In genomic region chr5:114618851-114619250, GRCm38 (mm10) we compare ENCODE assay signal across 9 mouse cellular contexts. TPM values are rescaled to one million over a fixed set of nuclear protein-coding genes. Genes with fewer than 3 reads are reported as not detected.
DNase-seq lines count a peak whose midpoint lies in the region; ATAC-seq and TF ChIP-seq lines count a peak whose summit lies in the region.
"Had no signal": no experiment of that assay in that cellular context is flagged by ENCODE, and none has a peak within 500 bp of the region (broad histone marks: within the 10 kb centered on the region; RNA-seq: fewer than 3 reads in every experiment).

No protein-coding gene starts in this region.

- peak; percentile 77 for DNase-seq in layer of hippocampus, adult 11-12 months (ENCODE audit: low spot score)
- DNase-seq in layer of hippocampus, adult 9-11 months = no peak
- peak; percentile 66 for DNase-seq in WW6 (ENCODE audit: low read depth, low spot score)
- DNase-seq in cerebellum, postnatal 4 days (ENCODE audit: low spot score in 2 of 2) = peak; percentile 67 to 85
- DNase-seq in kidney, postnatal 0 days (ENCODE audit: low spot score) = peak; percentile 84
- DNase-seq in lung, adult 2 months = peak; percentile 74
- DNase-seq in skeletal muscle tissue, adult 2 months (ENCODE audit: low read depth, low spot score) = peak; percentile 43

- H3K27me3 ChIP-seq in kidney, postnatal 0 days (ENCODE audit: insufficient read depth, low read length) = no peaks in the 10 kb centered on the region

- H3K9me3 ChIP-seq in kidney, postnatal 0 days (replicated peaks; ENCODE audit: low read length) = no peaks in the 10 kb centered on the region
- H3K9me3 ChIP-seq: heart, embryonic 13.5 days had no signal

- no peaks in the 10 kb centered on the region for H3K4me1 ChIP-seq in kidney, postnatal 0 days (replicated peaks; ENCODE audit: insufficient read depth, low read length)
- H3K4me1 ChIP-seq in lung, adult 2 months (ENCODE audit: control insufficient read depth, insufficient read depth, low read length) = no peaks in the 10 kb centered on the region
- H3K4me1 ChIP-seq: heart, embryonic 13.5 days had no signal

- TF ChIP-seq CTCF in kidney, postnatal 0 days (IDR thresholded peaks at IDR 0.05; ENCODE audit: low read depth) = peak; percentile 97
- peak; percentile 96 for TF ChIP-seq CTCF in lung, adult 2 months (IDR thresholded peaks at IDR 0.05; ENCODE audit: insufficient read depth, low read length)

- H3K36me3 ChIP-seq in kidney, postnatal 0 days (ENCODE audit: insufficient read depth, low read length) = no peaks in the 10 kb centered on the region
- H3K36me3 ChIP-seq: heart, embryonic 13.5 days had no signal

- H3K4me3 ChIP-seq in kidney, postnatal 0 days (replicated peaks; ENCODE audit: low read depth, low read length) = no peak overlapping the region
- no peak overlapping the region for H3K4me3 ChIP-seq in lung, adult 2 months (replicated peaks; ENCODE audit: extremely low read depth, low read depth, low read length)
- H3K4me3 ChIP-seq: heart, embryonic 13.5 days had no signal

- WGBS in kidney, postnatal 0 days = 25% methylated on average over 8 of the region's 8 CpGs
- WGBS in lung, adult 2 months = 17% methylated on average over 8 of the region's 8 CpGs

- no peak overlapping the region for H3K27ac ChIP-seq in kidney, postnatal 0 days
- H3K27ac ChIP-seq: heart, embryonic 13.5 days had no signal

- no peak for ATAC-seq in kidney, postnatal 0 days (replicated peaks; ENCODE audit: low FRiP score, low read depth)
- no peak for ATAC-seq in erythroid progenitor cell, adult 5-6 weeks (replicated peaks; ENCODE audit: low FRiP score, poor library complexity, severe bottlenecking)

- TF ChIP-seq POLR2A in lung, adult 2 months (IDR thresholded peaks at IDR 0.05; ENCODE audit: borderline replicate concordance, extremely low read depth, low read depth, low read length) = no peak

- H3K4me2 ChIP-seq in kidney, postnatal 0 days (ENCODE audit: low read length) = no peak overlapping the region
- H3K4me2 ChIP-seq: heart, embryonic 13.5 days had no signal

- no peak overlapping the region for H3K9ac ChIP-seq in kidney, postnatal 0 days (ENCODE audit: low read depth, low read length)
- H3K9ac ChIP-seq: heart, embryonic 13.5 days had no signal

RNA-seq across cellular contexts. Expression of gene Trpv4, which starts 39.4 kb away (rescaled TPM):
- polyA plus RNA-seq in kidney, postnatal 0 days (2015; fragmentation: Nextera tagmentation; extraction: Ambion mirVana) = 31.3 and 35.6 TPM in 2 replicates
- 8.8 and 10.1 TPM in 2 replicates for polyA plus RNA-seq in lung, adult 2 months (2012; rRNA removed)
- not detected in 2 replicates for total RNA-seq in erythroid progenitor cell, adult 5-6 weeks (2015; ENCODE audit: low replicate concordance)
- 1.5 TPM in 1 of 2 replicates, not detected in the other for total RNA-seq in erythroid progenitor cell, adult 5-6 weeks (2017; ENCODE audit: low replicate concordance)

RNA-seq across cellular contexts. Expression of gene Fam222a, which starts 51.0 kb away (rescaled TPM):
- 5.0 and 5.8 TPM in 2 replicates for polyA plus RNA-seq in kidney, postnatal 0 days (2015; fragmentation: Nextera tagmentation; extraction: Ambion mirVana)
- polyA plus RNA-seq in lung, adult 2 months (2012; rRNA removed) = 7.6 and 8.0 TPM in 2 replicates
- 2.9 TPM in 1 of 2 replicates, not detected in the other for total RNA-seq in erythroid progenitor cell, adult 5-6 weeks (2015; ENCODE audit: low replicate concordance)
- 0.39 TPM in 1 of 2 replicates, not detected in the other for total RNA-seq in erythroid progenitor cell, adult 5-6 weeks (2017; ENCODE audit: low replicate concordance)
